Mouse (Mus musculus) forebrain, embryonic 16.5 days (tissue): ENCODE measurements at regions not wholly inside any gene's neighbourhood (a gene's known extent, or its start where the extent isn't known, plus 50 kb on each side); places are given as distances from the start of the nearest gene placed in this dataset.
A peak's percentile ranks its signal among the peaks of the same experiment; 100 is the strongest.

ENCODE experiments used
- ATAC-seq: fragments of 200-750 bp; cut with Nextera tagmentation; 2 replicates; pipeline ENCODE4 v1.8.0; 2017; ENCODE audit warnings: mild to moderate bottlenecking, moderate library complexity
- H3K27ac ChIP-seq: fragments of 300-500 bp; sonication (generic); 2 replicates; pipeline ENCODE4 v1.5.1; 2014; ENCODE audit warnings: low read length, control low read depth
- H3K27me3 ChIP-seq: fragments of 300-500 bp; sonication (generic); replicated peaks from 2 replicates; pipeline ENCODE4 v1.6.1; 2014; ENCODE audit warnings: low read length; ENCODE audit not compliant: control insufficient read depth, insufficient read depth
- H3K36me3 ChIP-seq: fragments of 300-500 bp; sonication (generic); 2 replicates; pipeline ENCODE4 v1.6.1; 2014; ENCODE audit not compliant: control insufficient read depth, insufficient read depth
- H3K4me1 ChIP-seq: fragments of 300-500 bp; sonication (generic); replicated peaks from 2 replicates; pipeline ENCODE4 v1.6.1; 2014; ENCODE audit warnings: low read length; ENCODE audit not compliant: control insufficient read depth, insufficient read depth
- H3K4me2 ChIP-seq: fragments of 300-500 bp; sonication (generic); 2 replicates; pipeline ENCODE4 v1.6.1; 2014; ENCODE audit warnings: mild to moderate bottlenecking, low read length, control low read depth
- H3K4me3 ChIP-seq: fragments of 300-500 bp; sonication (generic); replicated peaks from 2 replicates; pipeline ENCODE4 v1.5.1; 2014; ENCODE audit warnings: mild to moderate bottlenecking, low read length, control low read depth
- H3K9ac ChIP-seq: fragments of 300-500 bp; sonication (generic); replicated peaks from 2 replicates; pipeline ENCODE4 v1.6.1; 2014; ENCODE audit warnings: low read depth, low read length, control low read depth
- H3K9me3 ChIP-seq: fragments of 300-500 bp; sonication (generic); 2 replicates; pipeline ENCODE4 v1.6.1; 2016; ENCODE audit warnings: low read length; ENCODE audit not compliant: control insufficient read depth
- WGBS: fragments of 180-500 bp; shearing (Covaris S2); extraction: QIAGEN DNeasy Blood & Tissue Kit; methylation state at CpG from one replicate; pipeline ENCODE4 v1.1.7; 2014; 5-methylcytosine and 5-hydroxymethylcytosine counted together

DNA sequence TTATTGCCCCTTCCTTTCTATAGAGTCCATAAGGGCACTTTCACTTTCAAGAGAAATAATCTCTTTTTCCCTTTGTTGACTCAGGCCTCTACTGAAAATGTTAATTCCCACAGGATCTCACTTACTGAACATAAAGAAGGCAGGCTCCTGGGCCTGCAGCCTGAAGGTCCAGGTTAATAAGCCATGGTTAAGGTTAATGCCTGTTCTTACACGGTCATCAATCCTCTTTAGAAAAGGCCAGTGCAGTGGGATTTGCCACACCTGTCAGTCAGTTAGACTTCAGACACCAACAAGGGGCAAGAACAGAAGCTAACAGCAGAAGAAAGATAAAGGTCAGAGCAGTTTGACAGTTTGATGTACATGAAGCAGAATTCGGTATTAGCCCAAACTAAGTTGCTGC lies 288.6 kb downstream of the Fam84b start:
- ATAC-seq: no peak
- Histone ChIP-seq H3K4me3 (no peak overlapping the region), H3K27me3 (no peaks in the 10 kb centered on the region), H3K4me1 (no peaks in the 10 kb centered on the region), H3K9me3 (no peaks in the 10 kb centered on the region), H3K36me3 (no peaks in the 10 kb centered on the region), H3K27ac (no peak overlapping the region), H3K9ac (no peak overlapping the region), H3K4me2 (no peak overlapping the region)
- WGBS: 56% methylated on average over 2 of the region's 2 CpGs

DNA sequence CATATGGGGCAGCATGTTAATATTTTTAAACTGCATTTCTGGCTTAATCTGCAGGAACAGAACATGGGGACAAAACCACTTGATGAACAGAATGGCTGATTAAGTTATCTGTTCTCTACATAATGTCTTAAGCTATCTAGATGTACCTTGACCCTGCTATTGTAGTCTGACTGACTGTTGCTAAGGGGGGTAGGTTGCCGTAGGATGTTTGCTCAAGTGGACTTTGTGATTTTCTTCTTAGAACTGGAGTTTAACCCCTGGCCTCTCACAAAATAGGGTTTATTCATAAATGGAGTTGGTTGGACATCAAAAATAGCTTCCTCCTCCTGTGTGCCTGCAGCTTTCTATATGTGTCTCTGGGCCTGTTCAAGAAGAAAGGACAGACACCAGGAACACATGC lies 292.9 kb downstream of the Fam84b start:
- WGBS: 97% methylated on average over 1 of the region's 1 CpGs
- Histone ChIP-seq H3K4me2 (no peak overlapping the region), H3K9ac (no peak overlapping the region), H3K4me3 (no peak overlapping the region), H3K9me3 (no peaks in the 10 kb centered on the region), H3K27ac (no peak overlapping the region), H3K27me3 (no peaks in the 10 kb centered on the region), H3K36me3 (no peaks in the 10 kb centered on the region), H3K4me1 (no peaks in the 10 kb centered on the region)
- no peak for ATAC-seq

DNA sequence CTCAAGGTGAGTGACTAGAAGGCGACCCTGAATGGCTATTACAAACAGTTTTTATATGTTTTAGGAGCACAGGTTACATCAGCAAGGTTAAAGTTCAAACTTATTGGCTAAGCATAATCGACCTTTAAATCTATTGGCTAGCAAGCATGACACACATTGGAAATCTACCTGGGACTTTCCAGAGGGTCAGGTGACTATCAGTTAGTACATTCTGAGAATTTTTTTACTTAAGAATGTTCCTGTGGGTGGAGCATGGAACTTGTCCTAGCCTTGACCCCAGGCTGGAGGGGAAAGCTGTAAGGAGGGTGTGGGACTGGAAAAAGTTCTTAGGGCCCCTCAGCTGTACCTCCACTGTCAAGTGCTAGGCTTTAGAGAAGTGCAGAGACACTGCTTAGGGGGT lies 297.9 kb downstream of the Fam84b start:
- WGBS: 94% methylated on average over 2 of the region's 2 CpGs
- Histone ChIP-seq H3K9ac (no peak overlapping the region), H3K4me3 (no peak overlapping the region), H3K4me1 (no peaks in the 10 kb centered on the region), H3K27ac (no peak overlapping the region), H3K27me3 (no peaks in the 10 kb centered on the region), H3K36me3 (no peaks in the 10 kb centered on the region), H3K9me3 (no peaks in the 10 kb centered on the region), H3K4me2 (no peak overlapping the region)
- no peak for ATAC-seq

DNA sequence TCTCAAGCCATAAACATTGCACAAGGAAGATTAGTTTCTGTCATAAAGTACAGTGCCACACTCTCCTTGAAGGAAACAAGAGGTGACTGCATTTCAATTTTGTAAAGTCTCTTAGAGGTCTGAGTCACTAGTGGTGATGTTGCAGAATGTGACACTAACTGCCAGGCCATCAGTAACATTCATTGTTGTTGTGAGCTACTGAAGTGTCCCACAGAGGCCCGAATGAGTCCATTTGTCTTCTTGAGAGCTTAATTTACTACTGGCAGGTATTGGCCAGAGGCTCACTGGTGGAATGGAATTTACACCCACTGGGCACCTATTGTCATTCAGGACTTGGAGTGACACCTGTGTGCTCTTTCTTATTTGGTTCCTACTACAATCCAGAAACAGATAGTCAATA lies 299.0 kb downstream of the Fam84b start:
- 30% methylated on average over 1 of the region's 1 CpGs for WGBS
- Histone ChIP-seq H3K4me2 (no peak overlapping the region), H3K36me3 (no peaks in the 10 kb centered on the region), H3K4me3 (no peak overlapping the region), H3K27me3 (no peaks in the 10 kb centered on the region), H3K4me1 (no peaks in the 10 kb centered on the region), H3K9me3 (no peaks in the 10 kb centered on the region), H3K9ac (no peak overlapping the region), H3K27ac (no peak overlapping the region)
- ATAC-seq: no peak

DNA sequence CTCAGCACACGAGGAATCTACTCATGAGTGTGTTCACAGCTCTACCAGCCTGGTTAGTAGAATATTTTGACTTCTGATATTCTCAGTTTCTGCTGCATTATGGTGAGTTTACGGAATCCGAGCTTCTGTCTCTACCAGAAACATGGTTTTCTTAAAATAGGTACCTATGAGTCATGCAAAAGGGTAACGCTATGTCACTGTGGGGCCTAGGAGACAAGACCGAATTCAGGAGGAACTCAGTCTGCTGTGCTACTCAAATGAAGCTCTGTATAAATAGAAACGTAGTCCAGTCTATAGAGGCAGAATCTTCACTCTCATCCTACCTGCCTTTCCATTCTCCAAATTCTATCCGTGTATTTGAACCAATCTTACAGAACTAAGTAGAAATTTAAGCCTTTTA lies 305.5 kb downstream of the Fam84b start:
- Histone ChIP-seq H3K27ac (no peak overlapping the region), H3K27me3 (no peaks in the 10 kb centered on the region), H3K9me3 (no peaks in the 10 kb centered on the region), H3K4me1 (no peaks in the 10 kb centered on the region), H3K9ac (no peak overlapping the region), H3K4me2 (no peak overlapping the region), H3K4me3 (no peak overlapping the region), H3K36me3 (no peaks in the 10 kb centered on the region)
- no peak for ATAC-seq
- WGBS: 94% methylated on average over 7 of the region's 7 CpGs

DNA sequence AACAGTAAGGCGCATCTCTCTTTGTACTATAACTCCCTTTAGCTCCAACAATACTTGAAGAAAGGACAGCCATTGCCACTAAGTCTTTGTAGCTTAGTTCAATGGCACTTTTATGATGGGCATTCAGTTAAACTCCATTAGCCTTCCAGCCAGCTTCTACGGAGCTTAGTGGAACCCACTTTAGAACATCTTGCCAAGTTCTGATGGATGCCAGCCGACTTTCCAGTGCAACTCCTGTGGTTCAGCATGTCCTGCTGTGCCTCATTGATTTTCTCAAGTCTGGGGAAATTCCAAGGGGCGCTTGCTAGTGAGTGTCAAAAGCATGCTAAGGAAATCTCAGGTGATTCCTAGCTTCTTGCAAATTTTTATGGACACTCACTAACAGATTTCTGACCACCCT lies 316.4 kb downstream of the Fam84b start:
- 79% methylated on average over 4 of the region's 4 CpGs for WGBS
- ATAC-seq: no peak

DNA sequence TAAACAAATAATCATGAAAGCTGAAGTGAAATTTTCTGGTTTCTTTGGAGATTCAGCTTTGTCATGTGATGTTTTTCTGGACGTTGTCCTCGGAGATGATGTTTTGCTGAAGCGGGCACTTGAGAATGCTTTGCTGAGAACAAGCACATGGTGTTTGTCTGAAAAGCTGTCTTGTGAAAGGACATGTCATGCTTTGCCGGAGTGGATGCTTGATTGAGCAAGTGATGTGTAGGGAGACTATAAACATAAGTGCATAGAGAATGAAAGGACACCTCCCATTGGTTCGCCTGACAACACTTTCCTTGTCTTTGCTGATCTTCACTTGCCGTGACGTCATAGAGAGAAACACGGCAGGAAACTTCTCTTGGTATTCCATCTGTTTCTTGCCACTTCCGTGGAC lies 318.9 kb downstream of the Fam84b start:
- Histone ChIP-seq H3K9me3 (no peaks in the 10 kb centered on the region), H3K4me2 (no peak overlapping the region), H3K4me3 (no peak overlapping the region), H3K27ac (no peak overlapping the region), H3K27me3 (no peaks in the 10 kb centered on the region), H3K36me3 (no peaks in the 10 kb centered on the region), H3K9ac (no peak overlapping the region), H3K4me1 (no peaks in the 10 kb centered on the region)
- WGBS: 83% methylated on average over 9 of the region's 9 CpGs
- no peak for ATAC-seq

More for the DNA sequence above, 316.4 kb downstream of the Fam84b start:
- Histone ChIP-seq H3K27me3 (no peaks in the 10 kb centered on the region), H3K4me1 (no peaks in the 10 kb centered on the region), H3K9ac (no peak overlapping the region), H3K9me3 (no peaks in the 10 kb centered on the region), H3K4me3 (no peak overlapping the region), H3K4me2 (no peak overlapping the region), H3K27ac (no peak overlapping the region), H3K36me3 (no peaks in the 10 kb centered on the region)

DNA sequence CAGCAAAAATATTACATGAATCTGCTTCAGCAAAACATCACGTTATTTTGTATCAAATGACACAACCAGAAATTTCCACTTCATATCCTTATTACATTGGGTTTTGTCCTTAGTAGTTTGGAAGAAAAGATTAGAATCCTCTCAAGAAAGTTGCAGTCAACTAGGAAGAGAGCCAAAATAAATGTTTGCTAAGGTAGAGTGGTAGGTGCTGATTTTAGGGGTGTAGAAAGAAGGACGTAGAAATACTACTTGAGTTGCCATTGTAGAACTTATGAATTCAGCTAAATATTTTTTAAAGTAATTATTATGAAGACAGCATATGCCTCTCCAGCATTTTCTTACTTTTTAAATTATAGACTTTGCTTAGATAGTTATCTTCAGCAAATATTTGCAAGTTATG lies 336.8 kb downstream of the Fam84b start:
- no peak for ATAC-seq
- no peaks in the 10 kb centered on the region for H3K9me3 ChIP-seq
- H3K4me3 ChIP-seq: no peak overlapping the region
- H3K27me3 ChIP-seq: no peaks in the 10 kb centered on the region
- WGBS: 95% methylated on average over 2 of the region's 2 CpGs
- no peaks in the 10 kb centered on the region for H3K36me3 ChIP-seq
- no peak overlapping the region for H3K27ac ChIP-seq
- H3K4me2 ChIP-seq: no peak overlapping the region
- no peaks in the 10 kb centered on the region for H3K4me1 ChIP-seq
- no peak overlapping the region for H3K9ac ChIP-seq

DNA sequence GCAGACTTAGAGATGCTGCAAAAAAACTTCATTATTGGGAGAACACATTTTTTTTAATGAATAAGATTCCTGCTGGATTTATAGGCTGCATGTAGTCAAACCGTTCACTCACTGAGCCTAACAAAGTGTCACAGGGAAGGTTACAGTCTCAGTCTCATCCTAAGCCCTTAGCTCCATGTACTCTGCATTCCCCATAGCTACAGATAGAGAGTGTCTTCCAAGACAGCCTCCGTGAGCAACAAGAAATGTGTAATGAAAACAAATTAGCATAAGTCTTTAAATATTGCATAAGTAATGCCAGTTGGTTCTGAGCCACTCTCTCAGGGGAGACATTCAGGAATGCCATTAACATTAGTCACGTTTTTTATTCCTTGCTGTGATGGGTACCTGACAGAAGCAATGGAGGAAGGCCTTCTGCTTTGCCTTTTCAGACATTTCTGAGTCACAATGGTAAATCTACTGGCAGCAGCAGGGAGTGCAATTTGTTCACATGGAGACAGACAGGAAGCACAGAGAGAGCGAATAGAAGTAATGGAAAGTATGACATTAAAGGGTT lies 376.7 kb downstream of the Fam84b start:
- Histone ChIP-seq H3K9ac (no peak overlapping the region), H3K27me3 (no peaks in the 10 kb centered on the region), H3K9me3 (no peaks in the 10 kb centered on the region), H3K27ac (no peak overlapping the region), H3K4me1 (no peaks in the 10 kb centered on the region; the same call in 1 of the 2 replicates), H3K4me2 (no peak overlapping the region), H3K4me3 (no peak overlapping the region), H3K36me3 (no peaks in the 10 kb centered on the region)
- WGBS: 47% methylated on average over 4 of the region's 4 CpGs
- peak; percentile 69 for ATAC-seq

DNA sequence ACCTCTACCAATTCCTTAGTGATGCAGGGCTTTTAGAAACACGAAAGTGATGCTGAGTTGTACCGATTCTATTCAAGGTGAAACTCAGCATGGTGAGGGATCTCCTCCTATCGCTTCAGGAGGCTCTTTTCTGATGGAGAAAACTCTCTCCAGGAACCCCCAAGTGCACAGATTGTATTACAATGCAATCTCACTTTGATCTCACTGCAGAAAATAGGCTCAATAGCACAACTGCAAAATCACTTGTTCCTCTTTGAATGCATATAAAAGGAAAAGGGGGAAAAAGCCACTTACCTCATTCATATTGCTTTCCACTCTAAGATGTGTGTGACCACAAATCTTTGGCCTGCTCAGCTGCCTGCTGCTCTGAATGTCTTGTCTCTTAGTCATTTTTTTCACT lies 378.5 kb downstream of the Fam84b start:
- H3K9me3 ChIP-seq: no peaks in the 10 kb centered on the region
- H3K27me3 ChIP-seq: no peaks in the 10 kb centered on the region
- no peak for ATAC-seq
- no peak overlapping the region for H3K4me2 ChIP-seq
- H3K36me3 ChIP-seq: no peaks in the 10 kb centered on the region
- no peak overlapping the region for H3K27ac ChIP-seq
- WGBS: 12% methylated on average over 3 of the region's 3 CpGs
- H3K4me3 ChIP-seq: no peak overlapping the region
- no peak overlapping the region for H3K9ac ChIP-seq
- H3K4me1 ChIP-seq: no peaks in the 10 kb centered on the region; the same call in 1 of the 2 replicates
